Mouse (Mus musculus) bone marrow macrophage, adult 2 months (primary cell): ENCODE measurements around the gene Capn13.

Source experiments
- CTCF ChIP-seq: IDR thresholded peaks from 2 replicates; pipeline ENCODE4 v1.5.1; 2012; ENCODE audit warnings: low read depth, mild to moderate bottlenecking, low read length, moderate library complexity
- POLR2A ChIP-seq: IDR thresholded peaks from 2 replicates; pipeline ENCODE4 v1.6.1; 2012; ENCODE audit warnings: mild to moderate bottlenecking, low read depth, low read length, borderline replicate concordance

GRCm38 (mm10) chr17:73303676-73304075 lies 97.0 kb downstream of the Capn13 start:
- TF ChIP-seq CTCF, result no peak
- no peak for TF ChIP-seq POLR2A
